Mouse (Mus musculus) embryo, embryonic 11.5 days (tissue): ENCODE measurements around the gene Asna1.
A peak's percentile ranks its signal among the peaks of the same experiment; 100 is the strongest.

Experiments used
- DNase-seq: peaks from one replicate; pipeline ENCODE4 v3.0.0-alpha.2; 2012; ENCODE audit warnings: low read depth, low spot score

The Asna1 gene

DNA sequence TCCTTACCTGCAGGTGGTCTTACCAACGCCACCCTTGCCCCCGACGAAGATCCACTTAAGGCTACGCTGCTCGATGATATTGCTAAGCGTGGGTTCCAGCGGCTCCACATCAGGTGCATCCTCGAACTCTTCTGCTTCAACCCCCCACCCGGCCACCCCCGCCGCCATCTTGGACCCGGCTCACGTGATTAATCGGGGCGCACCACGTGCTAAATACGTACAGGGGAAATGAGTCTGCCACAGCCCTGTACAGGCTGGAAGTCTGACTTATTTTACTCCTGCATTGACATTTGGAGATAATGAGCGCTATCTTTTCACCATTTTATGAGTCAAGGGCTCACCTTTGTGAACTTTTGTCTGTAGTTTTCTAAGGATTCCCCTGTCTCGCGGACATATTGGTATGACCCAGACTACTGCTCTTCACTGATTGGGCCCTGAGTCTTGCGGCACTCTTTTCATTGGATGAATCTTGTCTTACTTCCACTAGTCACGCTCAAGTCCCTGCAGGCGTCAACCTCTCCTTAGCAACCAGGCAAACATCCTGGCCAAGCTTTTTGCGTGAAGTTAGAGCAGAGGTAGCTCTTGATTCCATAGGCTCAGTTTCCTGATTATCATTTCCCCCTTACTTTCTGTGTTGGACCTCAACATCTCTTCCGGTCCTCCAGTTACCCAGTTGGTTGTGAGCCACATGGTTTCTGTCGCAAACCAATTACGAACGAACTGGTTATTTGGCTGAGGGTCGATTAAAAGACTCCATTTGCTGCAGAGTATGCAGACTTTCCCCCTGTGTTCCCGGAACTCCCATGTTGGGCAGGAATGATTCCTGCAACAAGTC, at the start of gene Asna1:
Gene Asna1 (minus strand): TSS at position 184 of the 835 bp plus-strand sequence.
- peak; percentile 81 for DNase-seq

DNA sequence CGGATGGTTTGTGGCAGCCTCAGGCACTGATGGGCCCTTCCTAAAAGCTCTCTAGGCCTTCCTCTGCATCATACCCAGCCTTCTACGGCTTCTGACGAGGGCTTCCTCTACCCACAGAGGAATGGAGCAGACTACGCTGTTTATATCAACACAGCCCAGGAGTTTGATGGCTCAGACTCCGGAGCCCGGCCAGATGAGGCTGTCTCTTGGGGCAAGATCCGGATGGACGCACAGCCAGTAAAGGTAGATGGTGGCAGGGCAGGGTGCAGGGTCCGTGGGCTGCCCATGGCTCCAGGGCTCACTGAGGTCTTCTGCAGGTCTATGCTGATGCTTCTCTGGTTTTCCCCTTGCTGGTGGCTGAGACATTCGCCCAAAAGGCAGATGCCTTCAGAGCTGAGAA, 49.5 kb upstream of the Asna1 start:
- DNase-seq, result no peak

DNA sequence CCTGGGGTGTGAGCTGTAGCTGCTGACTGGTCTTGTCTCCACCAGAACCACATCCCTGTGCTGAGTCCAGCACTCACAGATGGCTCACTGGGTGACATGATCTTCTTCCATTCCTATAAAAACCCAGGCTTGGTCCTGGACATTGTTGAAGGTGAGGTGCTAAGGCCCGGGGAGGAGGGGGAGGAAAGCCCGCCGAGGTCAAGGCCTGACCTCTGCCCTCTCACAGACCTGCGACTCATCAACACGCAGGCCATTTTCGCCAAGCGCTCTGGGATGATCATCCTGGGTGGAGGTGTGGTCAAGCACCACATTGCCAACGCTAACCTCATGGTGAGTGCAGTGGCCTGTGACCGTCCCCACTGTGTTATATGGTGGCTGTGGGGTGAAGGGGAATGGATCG, 49.1 kb upstream of the Asna1 start:
- no peak for DNase-seq

DNA sequence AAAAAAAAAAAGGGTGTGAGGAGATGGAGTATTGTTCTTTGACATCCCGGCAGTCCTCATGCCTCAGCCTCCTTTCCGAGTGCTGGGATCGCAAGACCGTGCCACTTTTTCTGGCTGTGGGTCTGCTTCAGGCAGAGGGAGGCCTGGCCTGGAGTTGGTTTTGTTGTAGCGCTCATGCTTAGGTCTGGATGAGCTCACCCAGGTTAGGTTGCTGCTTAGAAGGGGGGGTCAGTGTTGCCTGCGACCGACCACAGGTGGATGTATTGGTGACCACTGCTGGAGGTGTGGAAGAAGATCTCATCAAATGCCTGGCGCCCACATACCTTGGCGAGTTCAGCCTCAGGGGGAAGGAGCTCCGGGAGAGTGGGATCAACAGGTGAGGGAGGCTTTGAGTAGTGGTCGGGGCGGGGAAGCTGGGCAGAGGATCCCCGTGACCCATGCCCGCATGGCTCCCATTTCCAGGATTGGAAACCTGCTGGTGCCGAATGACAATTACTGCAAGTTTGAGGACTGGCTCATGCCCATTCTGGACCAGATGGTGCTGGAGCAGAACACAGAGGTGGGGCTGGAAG, 48.0 kb upstream of the Asna1 start:
- no peak for DNase-seq

DNA sequence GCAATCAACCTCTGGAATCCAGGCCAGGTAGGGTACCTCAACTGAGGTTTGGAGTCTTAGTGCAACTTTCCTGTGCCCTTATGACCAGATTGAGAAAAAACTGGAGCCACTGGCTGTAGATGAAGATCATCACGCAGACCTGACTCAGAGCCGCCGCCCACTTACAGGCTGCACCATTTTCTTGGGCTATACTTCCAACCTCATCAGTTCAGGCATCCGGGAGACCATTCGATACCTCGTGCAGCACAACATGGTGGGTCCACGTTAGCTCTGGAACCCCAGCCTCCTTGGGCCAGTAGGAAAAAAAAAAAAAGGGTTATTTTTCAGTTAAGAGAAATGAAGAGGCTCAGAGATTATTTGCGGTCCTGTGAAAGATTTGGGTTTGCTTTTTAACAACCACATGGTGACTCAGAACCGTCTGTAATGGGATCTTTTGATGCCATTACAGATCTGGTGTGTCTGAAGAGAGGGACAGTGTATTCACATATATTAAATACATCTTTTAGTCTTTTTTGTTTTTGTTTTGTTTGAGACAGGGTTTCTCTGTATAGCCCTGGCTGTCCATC, 47.4 kb upstream of the Asna1 start:
- no peak for DNase-seq

DNA sequence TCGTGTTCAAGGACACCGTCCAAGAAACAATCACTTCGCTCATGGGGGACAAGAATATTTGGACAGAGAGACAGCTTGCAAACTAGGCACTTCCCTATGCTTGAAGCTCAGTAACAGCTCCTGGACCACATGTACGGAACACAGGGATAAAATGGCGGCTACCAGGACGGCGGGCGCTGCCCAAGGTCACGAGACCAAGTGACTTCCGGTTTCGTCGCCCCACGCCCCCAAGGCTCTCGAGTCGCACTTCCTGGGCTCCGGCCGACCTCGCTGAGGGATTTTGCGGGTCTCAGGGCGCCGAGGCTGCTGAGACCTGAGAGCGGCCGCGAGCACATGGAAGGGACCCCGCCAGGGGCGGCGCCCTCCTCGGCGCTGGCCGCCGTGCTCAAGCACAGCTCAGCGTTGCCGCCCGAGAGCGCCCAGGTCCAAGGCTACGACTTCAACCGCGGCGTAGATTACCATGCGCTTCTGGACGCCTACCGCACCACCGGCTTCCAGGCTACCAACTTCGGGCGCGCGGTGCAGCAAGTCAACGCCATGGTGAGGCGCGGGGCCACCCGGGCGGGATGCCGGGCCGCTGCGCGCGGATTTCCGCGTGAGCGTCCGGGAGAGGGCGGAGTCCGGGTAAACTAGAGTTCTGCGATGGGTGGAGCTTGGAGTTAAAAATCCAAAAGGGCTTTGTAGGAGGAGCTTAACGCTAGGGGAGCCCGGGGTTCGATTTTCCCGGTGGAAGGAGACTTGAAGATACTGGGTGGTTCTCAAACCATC, 46.6 kb upstream of the Asna1 start, which contains the start of gene Dhps:
Gene Dhps (plus strand): TSS at position 244 of the 768 bp plus-strand sequence.
- DNase-seq, result peak; percentile 83

DNA sequence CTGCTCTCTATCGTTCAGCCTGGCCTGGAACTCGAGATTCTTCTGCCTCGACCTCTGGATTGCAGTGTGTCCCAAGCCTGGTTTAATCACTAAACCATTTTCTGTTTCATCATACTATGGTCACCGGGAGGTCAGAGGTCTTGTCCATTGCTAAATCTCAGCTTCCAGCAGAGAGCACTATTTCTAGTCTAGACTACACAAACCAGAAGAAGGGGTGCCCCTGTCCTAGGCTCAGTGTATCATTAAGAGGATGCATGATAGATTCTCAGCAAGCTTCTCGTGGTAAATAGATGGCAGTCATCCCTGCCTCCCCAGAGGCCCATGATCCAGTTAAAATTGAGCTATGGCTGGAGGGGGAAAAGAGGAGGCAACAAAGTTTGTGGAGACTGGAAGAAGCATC, 46.0 kb upstream of the Asna1 start:
- no peak for DNase-seq

DNA sequence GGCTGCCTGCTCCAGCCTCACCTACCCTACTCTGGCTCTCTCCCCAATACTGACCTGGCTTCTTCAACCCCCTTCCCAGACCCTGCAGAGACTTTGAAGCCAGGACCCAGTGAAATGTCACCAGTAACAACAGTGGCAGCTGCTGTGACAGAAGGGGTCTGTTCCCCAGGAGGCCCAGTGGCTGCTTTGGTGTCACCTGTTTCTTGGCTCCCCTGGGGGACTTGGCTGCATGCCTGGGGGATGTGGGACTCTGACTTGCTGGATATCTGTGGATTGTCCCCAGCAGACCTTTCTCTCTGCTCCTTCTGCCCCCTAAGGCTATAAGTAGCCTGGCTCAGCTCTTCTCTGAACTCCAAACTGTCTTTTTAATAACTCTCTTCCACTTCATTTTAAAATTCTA, 42.9 kb upstream of the Asna1 start, which contains the start of gene Gm5741:
Gene Gm5741 (minus strand): TSS at position 1 of the 400 bp plus-strand sequence.
- DNase-seq, result no peak

DNA sequence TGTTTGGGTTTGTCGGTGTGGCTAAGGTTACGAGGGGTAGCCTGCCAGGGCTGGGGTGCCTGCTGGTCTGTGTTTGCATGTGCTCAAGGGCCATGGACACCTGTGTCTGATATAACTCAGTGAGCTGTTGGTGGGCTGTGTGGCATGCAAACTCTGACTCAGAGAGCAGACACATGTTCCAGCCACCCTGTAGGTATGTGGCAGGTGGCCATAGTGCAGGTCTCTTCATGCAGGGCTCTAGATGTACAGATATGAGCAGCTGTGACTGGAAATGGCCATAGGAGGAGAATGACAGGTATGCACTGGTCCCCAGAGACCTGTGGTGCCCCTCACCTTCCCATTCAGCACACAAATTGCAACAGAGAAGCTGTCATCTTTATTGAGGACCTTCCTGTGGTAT, 42.1 kb upstream of the Asna1 start:
- no peak for DNase-seq

DNA sequence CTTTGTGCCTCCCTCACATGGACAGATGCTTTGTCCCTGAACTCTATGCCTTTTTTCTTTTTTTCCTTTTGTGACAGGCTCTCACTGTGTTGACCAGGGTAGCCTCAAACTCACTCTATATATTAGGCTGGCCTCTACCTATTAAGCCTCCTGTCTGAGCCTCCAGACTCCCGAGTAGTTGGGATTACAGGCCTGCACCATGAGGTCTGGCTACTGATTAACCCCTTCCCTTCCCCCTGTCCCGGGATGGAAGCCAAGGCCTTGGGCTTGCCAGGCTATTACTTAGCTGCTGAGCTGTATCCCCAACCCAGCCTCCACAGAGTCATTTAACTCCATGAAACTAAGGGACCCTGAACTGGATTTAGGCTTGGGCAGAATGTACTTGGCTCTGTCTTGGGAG, 40.1 kb upstream of the Asna1 start:
- no peak for DNase-seq

DNA sequence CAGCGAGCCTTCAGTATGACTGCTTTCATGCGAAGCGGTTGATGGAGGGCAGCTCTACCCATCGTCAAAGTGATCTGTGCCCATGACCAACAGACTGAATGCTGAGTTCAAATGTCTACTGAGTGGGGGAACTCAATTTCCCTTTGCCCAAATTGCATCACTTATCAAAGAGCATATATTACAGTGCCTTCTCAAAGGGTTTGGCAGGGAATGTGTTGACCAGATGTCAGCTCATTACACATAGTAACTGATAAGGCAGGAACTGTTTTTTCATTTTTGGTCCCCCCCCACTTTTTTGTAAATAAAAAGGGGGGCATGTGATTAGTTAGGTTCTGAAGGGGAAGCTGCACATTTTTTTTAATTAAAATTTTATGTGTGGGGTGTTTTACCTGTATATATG, 37.5 kb upstream of the Asna1 start:
- DNase-seq, result no peak

DNA sequence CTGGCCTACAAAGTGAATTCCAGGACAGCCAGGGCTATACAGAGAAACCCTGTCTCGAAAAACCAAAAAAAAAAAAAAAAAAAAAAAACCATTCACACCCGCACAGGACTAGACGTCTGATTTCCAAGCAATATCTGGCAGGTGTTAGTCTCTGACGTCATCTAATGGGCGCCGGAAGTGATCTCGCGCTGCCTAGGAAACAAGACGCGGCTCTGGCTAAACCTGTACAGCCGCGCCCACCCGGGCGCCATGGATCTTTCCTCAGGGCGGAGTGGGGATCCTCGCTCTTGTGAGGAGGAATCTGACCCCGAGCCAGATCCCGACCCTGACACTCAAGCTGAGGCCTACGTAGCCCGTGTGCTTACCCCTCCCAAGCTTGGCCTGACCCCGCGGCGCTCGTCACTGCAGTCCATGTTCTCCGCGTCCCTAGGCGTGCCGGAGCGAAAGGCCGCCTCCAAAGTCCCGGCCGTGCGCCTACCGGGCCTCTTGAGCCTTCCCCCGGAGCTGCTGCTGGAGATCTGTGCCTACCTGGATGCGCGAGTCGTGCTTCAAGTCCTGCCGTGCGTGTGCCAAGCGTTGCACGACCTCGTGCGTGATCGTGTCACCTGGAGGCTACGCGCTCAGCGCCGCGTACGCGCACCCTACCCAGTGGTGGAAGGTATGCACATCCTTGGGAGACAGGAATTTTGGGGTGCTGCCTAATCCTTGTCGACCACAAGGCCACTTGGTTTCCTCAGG, 35.0 kb upstream of the Asna1 start, which contains the start of gene Fbxw9:
Gene Fbxw9 (plus strand): TSS at position 177 of the 738 bp plus-strand sequence.
- peak; percentile 88 for DNase-seq

DNA sequence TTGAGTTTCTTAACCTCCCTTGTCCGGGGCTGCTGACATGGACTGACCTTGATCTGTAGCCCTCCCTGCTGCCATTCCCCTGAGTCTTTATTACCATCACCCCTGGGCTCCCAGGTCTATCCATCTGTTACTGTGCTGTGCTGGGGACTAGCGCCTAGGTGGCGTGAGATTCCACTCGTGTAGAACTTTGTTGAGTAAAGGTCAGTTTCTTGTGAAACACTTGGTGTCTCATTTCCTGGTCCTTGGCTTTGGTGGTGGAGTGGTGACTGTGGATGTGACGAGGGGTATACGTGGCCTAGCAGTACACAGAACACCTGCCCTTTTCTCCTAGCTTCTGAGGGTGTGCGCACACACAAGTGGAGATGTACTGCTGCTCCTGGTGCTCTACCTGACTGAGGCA, 32.3 kb upstream of the Asna1 start:
- DNase-seq, result no peak

DNA sequence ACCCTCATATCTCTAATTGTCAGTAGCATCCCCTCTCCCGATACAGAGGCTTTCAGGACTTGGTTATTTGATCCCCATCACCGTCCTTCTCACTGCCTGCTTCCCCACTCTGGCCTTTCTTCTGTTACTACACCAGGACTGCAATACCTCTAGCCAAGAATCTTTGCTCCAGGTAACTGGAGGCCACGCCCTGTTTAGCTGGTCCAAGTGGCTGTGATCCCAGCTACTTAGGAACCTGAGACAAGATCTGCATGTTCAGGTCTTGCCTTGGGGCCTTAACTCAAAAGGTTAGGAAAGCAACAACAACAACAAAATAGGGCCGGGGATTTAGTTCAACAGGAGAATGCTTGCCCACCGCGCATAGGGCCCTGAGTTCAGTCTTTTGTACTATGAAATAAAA, 18.5 kb upstream of the Asna1 start:
- no peak for DNase-seq

DNA sequence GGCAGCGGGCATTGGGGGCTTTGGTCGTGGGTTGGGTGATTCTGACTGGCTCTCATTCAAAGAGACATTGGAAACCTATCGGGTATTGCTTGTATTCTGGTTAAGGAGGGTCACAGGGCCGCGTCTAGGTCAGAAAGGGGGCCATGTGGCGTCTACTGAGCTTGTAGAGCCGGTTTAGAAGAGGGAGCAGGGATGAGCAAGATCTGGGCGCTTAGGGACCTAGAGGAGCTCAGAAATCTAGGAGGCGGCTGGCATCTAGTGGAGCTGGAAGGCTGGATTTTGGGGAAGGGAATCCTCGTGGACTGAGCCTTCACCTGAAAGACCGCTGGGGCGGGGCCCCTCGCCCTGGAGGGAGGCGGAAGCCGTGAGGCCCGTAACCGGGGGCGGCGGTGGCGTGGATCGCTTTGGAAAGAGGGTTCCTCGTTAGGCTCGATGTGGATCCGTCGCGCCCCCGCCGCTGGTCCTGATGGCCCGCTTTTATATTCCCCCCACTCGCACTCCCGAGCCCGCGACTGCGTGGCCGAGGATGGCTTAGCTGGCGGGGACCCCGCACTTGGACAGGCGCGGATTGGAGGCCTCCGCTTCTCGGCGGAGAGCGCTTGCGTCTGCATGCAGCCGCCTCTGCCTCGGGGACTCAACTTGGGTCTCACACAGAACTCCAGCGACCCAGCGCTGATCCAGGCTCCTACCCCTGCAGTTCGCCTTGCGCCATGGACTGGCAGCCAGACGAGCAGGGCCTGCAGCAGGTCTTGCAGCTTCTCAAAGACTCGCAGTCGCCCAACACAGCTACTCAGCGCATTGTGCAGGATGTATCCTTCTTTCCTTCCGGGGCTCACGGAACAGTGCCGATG, 12.8 kb upstream of the Asna1 start:
- DNase-seq, result no peak

DNA sequence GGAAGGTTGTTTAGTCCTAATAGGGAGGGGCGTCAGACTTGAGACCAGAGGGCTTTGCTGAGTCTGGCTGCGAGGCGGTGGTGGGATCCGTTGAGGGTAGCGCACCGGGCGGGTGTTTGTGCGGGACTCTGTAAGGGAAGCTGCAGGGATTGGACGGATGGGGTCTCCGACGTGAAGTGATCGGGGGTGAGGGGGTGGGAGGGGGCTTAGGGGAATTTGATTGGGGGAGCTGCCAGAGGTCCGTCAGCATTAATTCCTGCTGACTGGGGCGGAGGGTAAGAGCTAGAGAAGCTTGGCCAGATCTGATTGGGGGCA, 12.2 kb upstream of the Asna1 start:
- DNase-seq, result no peak

DNA sequence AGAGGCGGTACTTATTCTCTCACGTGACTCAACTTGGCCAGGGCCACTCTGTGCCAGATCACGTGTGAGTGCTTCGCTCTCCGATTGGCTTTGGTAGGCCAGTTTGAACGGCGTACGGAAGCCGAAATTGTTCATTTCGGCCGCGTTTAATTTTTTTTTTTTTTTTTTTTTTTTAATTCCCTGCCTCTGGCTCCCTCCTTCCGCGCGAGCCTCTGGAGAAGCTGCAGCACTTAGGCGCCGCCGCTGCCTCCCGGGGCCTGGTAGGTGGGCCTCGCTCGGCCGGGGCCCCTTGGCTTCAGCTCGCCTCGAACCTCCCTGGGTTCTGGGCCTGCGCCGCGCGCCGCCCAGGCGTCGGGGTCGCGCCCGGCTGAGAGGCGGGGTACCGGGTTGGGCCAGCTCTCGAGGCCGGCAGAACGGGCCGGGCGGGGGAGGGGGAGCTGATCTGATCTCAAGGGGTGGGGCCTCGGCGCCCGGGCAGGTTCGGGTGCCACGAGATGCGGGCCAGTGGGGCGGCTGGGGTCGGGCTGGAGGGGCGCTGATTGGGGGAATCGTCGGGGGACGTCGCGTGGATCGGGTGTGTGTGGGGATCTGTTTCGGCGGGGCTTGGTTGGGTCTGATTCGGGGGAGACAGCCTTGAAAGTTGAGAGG, 11.8 kb upstream of the Asna1 start, which contains the start of gene Tnpo2:
Gene Tnpo2 (plus strand): TSS at position 198 of the 648 bp plus-strand sequence.
- peak; percentile 88 for DNase-seq

DNA sequence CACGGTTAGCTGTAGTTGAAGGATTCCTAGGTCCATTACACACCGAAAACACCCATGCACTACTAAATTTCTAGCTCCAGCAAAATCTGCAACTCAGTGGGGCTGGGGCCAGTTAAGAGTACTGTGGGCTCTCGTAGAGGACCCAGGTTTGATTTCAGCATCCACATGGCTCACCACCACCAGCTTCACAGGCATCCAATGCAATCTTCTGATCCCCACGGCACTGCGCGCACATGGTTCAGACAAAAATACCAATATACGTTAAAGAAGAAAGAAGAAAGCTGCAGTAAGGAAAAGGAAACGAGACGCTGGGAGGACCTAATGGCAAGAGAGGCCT, 11.3 kb upstream of the Asna1 start:
- DNase-seq, result no peak

DNA sequence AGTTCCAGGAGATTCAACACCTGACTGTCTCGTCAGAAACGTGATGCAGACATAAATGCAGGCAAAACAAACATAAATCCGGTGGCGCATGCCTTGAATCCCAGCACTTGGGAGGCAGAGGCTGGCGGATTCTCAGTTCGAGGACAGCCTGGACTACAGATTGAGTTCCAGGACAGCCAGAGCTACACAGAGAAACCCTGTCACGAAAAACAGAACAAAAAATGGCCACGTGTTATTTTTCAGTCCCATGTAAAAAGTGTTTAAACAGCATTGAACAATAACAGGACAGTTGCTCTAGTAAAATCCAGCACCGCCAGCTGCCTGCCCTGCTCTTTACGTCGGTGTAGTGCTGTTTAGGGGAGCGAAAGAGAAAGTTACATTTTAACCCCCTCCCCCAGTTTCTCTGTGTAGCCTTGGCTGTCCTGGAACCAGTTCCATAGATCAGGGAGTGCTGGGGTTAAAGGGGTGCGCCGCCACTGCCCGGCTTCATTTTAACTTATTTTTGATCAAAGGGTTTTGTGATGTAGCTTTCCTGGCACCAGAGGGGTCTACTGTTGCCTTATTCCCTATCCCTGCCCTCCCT, 10.7 kb upstream of the Asna1 start:
- no peak for DNase-seq
